Mouse (Mus musculus): ENCODE measurements around the gene Fhl4. TPM values are rescaled to one million over a fixed set of nuclear protein-coding genes. Genes with fewer than 3 reads are reported as not detected.

Gene Fhl4
- polyA plus RNA-seq, 1 experiment from 2014 or later, result 0.57 TPM

DNA sequence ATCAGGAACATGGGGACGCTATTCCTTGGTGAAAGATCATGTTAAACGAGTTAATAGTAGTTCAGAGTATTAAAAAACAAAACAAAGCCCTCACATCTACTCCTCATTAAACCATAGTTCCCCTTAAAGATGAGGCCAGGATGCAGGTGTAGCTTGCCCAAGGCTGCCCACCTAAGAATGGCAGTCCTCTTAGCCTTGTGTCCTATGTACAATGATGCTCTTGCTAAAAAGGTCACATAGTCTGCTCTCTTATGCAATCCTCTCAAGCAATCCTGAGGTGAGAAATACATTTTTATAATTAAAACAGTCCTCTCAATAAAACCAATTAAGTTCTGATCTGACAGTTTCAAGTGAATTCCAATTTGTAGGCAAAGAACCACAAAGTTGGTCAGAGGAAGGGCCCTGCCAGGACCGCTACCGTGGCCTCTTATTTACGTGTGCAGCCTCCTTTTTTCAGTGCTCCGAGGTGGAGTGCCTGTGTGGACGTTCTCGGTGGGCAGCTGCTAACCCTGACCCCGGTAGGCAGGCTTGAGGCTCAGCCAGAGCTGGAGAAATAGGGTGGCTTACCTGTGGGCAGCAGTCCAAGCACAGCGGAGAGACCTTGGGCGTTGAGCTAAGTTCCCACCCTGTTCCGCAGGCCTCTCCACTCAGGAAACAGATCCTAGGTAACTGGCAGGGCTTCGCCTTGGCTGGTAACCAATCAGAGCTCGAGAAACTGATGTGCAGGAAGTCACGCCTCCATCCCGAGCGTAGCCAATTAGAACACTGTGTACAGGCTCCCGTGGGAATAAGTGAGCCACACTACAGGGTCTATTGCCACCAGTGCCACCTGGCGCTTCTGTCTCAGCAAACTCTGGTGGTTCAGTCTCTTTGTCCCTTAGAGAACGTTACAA, 25.3 kb upstream of the Fhl4 start, which contains the start of gene Mterf2:
Mterf2 (minus strand) TSS at position 633 of the 893 bp plus-strand sequence.
- Histone ChIP-seq H3K9me3 (ENCODE audit: low read length) (no peaks in the 10 kb centered on the region), H3K9ac (replicated peaks; ENCODE audit: low read depth) (peak within 1 kb of the TSS; percentile 39; the same call in 1 of the 2 replicates), H3K27me3 (replicated peaks; ENCODE audit: insufficient read depth, low read length) (no peaks in the 10 kb centered on the region), H3K27ac (ENCODE audit: low read length) (no peak within 1 kb of the TSS), H3K4me2 (replicated peaks; ENCODE audit: low read depth, low read length) (peak within 1 kb of the TSS; percentile 68), H3K4me1 (ENCODE audit: insufficient read depth, low read depth, low read length) (peaks cover 11% of the 10 kb centered on the region; the same call in 1 of the 2 replicates), H3K4me3 (ENCODE audit: low read depth, low read length) (peak within 1 kb of the TSS; percentile 60), H3K36me3 (ENCODE audit: insufficient read depth, low read length) (no peaks in the 10 kb centered on the region; the same call in 1 of the 2 replicates)
- ATAC-seq, result peak; percentile 100
- DNase-seq (ENCODE audit: low spot score), result peak; percentile 99
- TF ChIP-seq CTCF (IDR thresholded peaks at IDR 0.05), result peak; percentile 61
- no peak for TF ChIP-seq EP300 (IDR thresholded peaks at IDR 0.05)
- 7% methylated on average over 20 of the region's 20 CpGs for WGBS

- 0 out of 2 replicates have a peak, but pooled peaks cover 4% of the 10 kb centered on the region for H3K36me3 ChIP-seq (ENCODE audit: insufficient read depth, low read length)
- DNase-seq (ENCODE audit: low spot score), result no peak
- H3K4me3 ChIP-seq (ENCODE audit: low read depth, low read length), result no peak overlapping the region
- peaks cover 11% of the 10 kb centered on the region; the same call in 1 of the 2 replicates for H3K4me1 ChIP-seq (ENCODE audit: insufficient read depth, low read depth, low read length)
- no peak overlapping the region for H3K4me2 ChIP-seq (replicated peaks; ENCODE audit: low read depth, low read length)
- no peak overlapping the region for H3K27ac ChIP-seq (ENCODE audit: low read length)
- H3K9me3 ChIP-seq (ENCODE audit: low read length), result no peaks in the 10 kb centered on the region
- TF ChIP-seq EP300 (IDR thresholded peaks at IDR 0.05) (no peak), CTCF (IDR thresholded peaks at IDR 0.05) (no peak)
- H3K9ac ChIP-seq (replicated peaks; ENCODE audit: low read depth), result no peak overlapping the region
- 79% methylated on average over 13 of the region's 13 CpGs for WGBS
- no peaks in the 10 kb centered on the region for H3K27me3 ChIP-seq (replicated peaks; ENCODE audit: insufficient read depth, low read length)
- no peak for ATAC-seq
Observed at GRCm38 (mm10) chr10:85125184-85125583, 22.9 kb upstream of the Fhl4 start.

DNA sequence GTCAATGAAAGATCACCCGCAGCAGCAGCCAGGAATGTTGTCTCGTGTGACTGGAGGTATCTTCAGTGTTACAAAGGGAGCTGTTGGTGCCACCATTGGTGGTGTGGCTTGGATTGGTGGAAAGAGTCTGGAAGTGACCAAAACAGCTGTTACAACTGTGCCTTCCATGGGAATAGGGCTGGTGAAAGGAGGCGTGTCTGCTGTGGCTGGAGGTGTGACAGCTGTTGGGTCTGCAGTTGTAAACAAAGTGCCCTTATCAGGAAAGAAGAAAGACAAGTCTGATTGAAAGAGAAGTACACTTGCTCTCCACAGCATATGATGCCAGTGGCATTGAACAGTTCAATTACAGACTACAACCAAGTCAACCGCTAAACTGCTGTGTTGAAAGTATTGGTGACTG, 12.1 kb upstream of the Fhl4 start:
- WGBS, result 74% methylated on average over 4 of the region's 4 CpGs
- Histone ChIP-seq H3K9ac (replicated peaks; ENCODE audit: low read depth) (no peak overlapping the region), H3K36me3 (ENCODE audit: insufficient read depth, low read length) (no peaks in the 10 kb centered on the region; the same call in 1 of the 2 replicates), H3K9me3 (ENCODE audit: low read length) (no peaks in the 10 kb centered on the region), H3K27ac (ENCODE audit: low read length) (no peak overlapping the region), H3K4me1 (ENCODE audit: insufficient read depth, low read depth, low read length) (no peaks in the 10 kb centered on the region), H3K4me2 (replicated peaks; ENCODE audit: low read depth, low read length) (no peak overlapping the region), H3K27me3 (replicated peaks; ENCODE audit: insufficient read depth, low read length) (no peaks in the 10 kb centered on the region), H3K4me3 (ENCODE audit: low read depth, low read length) (no peak overlapping the region)
- ATAC-seq, result no peak
- DNase-seq (ENCODE audit: low spot score), result no peak
- TF ChIP-seq CTCF (IDR thresholded peaks at IDR 0.05), result no peak
- no peak for TF ChIP-seq EP300 (IDR thresholded peaks at IDR 0.05)

- Histone ChIP-seq H3K9ac (replicated peaks; ENCODE audit: low read depth) (peak overlapping the region; percentile 84), H3K36me3 (ENCODE audit: insufficient read depth, low read length) (no peaks in the 10 kb centered on the region), H3K9me3 (ENCODE audit: low read length) (no peaks in the 10 kb centered on the region), H3K4me2 (replicated peaks; ENCODE audit: low read depth, low read length) (peak overlapping the region; percentile 98), H3K27ac (ENCODE audit: low read length) (peak overlapping the region; percentile 68; the same call in 1 of the 2 replicates), H3K27me3 (replicated peaks; ENCODE audit: insufficient read depth, low read length) (no peaks in the 10 kb centered on the region), H3K4me3 (ENCODE audit: low read depth, low read length) (peak overlapping the region; percentile 97), H3K4me1 (ENCODE audit: insufficient read depth, low read depth, low read length) (0 out of 2 replicates have a peak, but pooled peaks cover 3% of the 10 kb centered on the region)
- peak; percentile 21 for ATAC-seq
- peak; percentile 20; the same call in 1 of the 2 replicates for TF ChIP-seq CTCF (IDR thresholded peaks at IDR 0.05)
- no peak for TF ChIP-seq EP300 (IDR thresholded peaks at IDR 0.05)
- 1% methylated on average over 34 of the region's 34 CpGs for WGBS
- DNase-seq (ENCODE audit: low spot score), result peak; percentile 76
Observed at GRCm38 (mm10) chr10:85103085-85103885, 990 bp upstream of the Fhl4 start.

DNA sequence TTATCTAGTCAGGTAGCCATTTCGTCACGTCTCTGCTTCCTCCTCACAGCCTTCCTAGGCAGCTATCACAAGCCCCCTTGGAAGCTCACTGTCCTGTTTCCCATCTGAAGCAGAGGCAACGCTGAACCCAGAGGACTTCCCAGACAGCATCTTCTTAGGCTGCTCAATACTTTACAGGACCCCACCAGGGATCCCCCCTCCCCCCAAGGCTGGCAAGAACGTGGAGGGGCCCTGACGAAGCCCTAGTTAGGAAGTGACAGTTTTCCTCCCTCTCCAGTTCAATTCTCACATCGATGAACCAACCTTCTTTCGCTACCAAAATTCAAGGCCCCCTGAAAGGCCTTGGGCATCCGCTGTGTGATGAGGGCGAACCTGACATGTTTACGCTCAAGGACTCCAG, 454 bp downstream of the Fhl4 start:
- Histone ChIP-seq H3K4me2 (replicated peaks; ENCODE audit: low read depth, low read length) (peak overlapping the region; percentile 98), H3K27me3 (replicated peaks; ENCODE audit: insufficient read depth, low read length) (no peaks in the 10 kb centered on the region), H3K27ac (ENCODE audit: low read length) (peak overlapping the region; percentile 87), H3K9ac (replicated peaks; ENCODE audit: low read depth) (peak overlapping the region; percentile 84), H3K4me1 (ENCODE audit: insufficient read depth, low read depth, low read length) (0 out of 2 replicates have a peak, but pooled peaks cover 3% of the 10 kb centered on the region), H3K4me3 (ENCODE audit: low read depth, low read length) (peak overlapping the region; percentile 97), H3K36me3 (ENCODE audit: insufficient read depth, low read length) (no peaks in the 10 kb centered on the region), H3K9me3 (ENCODE audit: low read length) (no peaks in the 10 kb centered on the region)
- DNase-seq (ENCODE audit: low spot score) (peak; percentile 24), ATAC-seq (no peak)
- WGBS, result 1% methylated on average over 10 of the region's 10 CpGs
- TF ChIP-seq CTCF (IDR thresholded peaks at IDR 0.05) (no peak), EP300 (IDR thresholded peaks at IDR 0.05) (no peak)
